Mouse (Mus musculus) lung, embryonic 15.5 days (tissue): ENCODE results near the gene Narfl. TPM values are rescaled to one million over a fixed set of nuclear protein-coding genes. Genes with fewer than 3 reads are reported as not detected.

ENCODE experiments used
- ATAC-seq: fragments of 200-750 bp; cut with Nextera tagmentation; 2 replicates; pipeline ENCODE4 v1.8.0; 2017; ENCODE audit warnings: moderate number of reproducible peaks, borderline replicate concordance; ENCODE audit not compliant: low FRiP score, low TSS enrichment; ENCODE audit errors: extremely low read depth
- H3K27ac ChIP-seq: fragments of 300-500 bp; sonication (generic); 2 replicates; pipeline ENCODE4 v1.5.1; 2015; ENCODE audit warnings: moderate library complexity, mild to moderate bottlenecking, inconsistent platforms
- H3K27me3 ChIP-seq: fragments of 300-500 bp; sonication (generic); 2 replicates; pipeline ENCODE4 v1.6.1; 2015; ENCODE audit warnings: inconsistent platforms
- H3K36me3 ChIP-seq: fragments of 300-500 bp; sonication (generic); 2 replicates; pipeline ENCODE4 v1.6.1; 2015; ENCODE audit warnings: inconsistent platforms
- H3K4me1 ChIP-seq: fragments of 300-500 bp; sonication (generic); 2 replicates; pipeline ENCODE4 v1.6.1; 2015; ENCODE audit warnings: inconsistent platforms
- H3K4me2 ChIP-seq: fragments of 300-500 bp; sonication (generic); 2 replicates; pipeline ENCODE4 v1.6.1; 2015; ENCODE audit warnings: inconsistent platforms, mild to moderate bottlenecking, moderate library complexity
- H3K4me3 ChIP-seq: fragments of 300-500 bp; sonication (generic); 2 replicates; pipeline ENCODE4 v1.5.1; 2015; ENCODE audit warnings: mild to moderate bottlenecking, inconsistent platforms
- H3K9ac ChIP-seq: fragments of 300-500 bp; sonication (generic); 2 replicates; pipeline ENCODE4 v1.6.1; 2015; ENCODE audit warnings: inconsistent platforms
- H3K9me3 ChIP-seq: fragments of 300-500 bp; sonication (generic); 2 replicates; pipeline ENCODE4 v1.6.1; 2016; ENCODE audit warnings: inconsistent platforms
- WGBS: fragments of 180-500 bp; shearing (Covaris S2); methylation state at CpG from one replicate; pipeline ENCODE4 v1.1.7; 2015; 5-methylcytosine and 5-hydroxymethylcytosine counted together
- polyA plus RNA-seq: library from polyadenylated mRNA; unstranded; fragments of >200 nt; fragmentation: Nextera tagmentation; extraction: Ambion mirVana; gene quantifications from 2 replicates; pipeline ENCODE4 v1.2.1, GENCODE M21; 2015

The Narfl gene
- polyA plus RNA-seq, 1 experiment from 2014 or later = 30.2 TPM

GRCm38 (mm10) chr17:25808789-25809605 is 35.4 kb downstream of the Narfl start, which contains the start of gene Fbxl16:
Gene Fbxl16 (plus strand): TSS chr17:25809085.
- Histone ChIP-seq H3K9ac (peak within 1 kb of the TSS; percentile 33), H3K27ac (no peak within 1 kb of the TSS), H3K4me3 (peak within 1 kb of the TSS; percentile 52), H3K4me2 (peak within 1 kb of the TSS; percentile 94), H3K4me1 (peaks cover 16% of the 10 kb centered on the region), H3K27me3 (peaks cover 54% of the 10 kb centered on the region), H3K36me3 (no peaks in the 10 kb centered on the region), H3K9me3 (no peaks in the 10 kb centered on the region)
- WGBS = under 1% methylated on average over 72 of the region's 100 CpGs
- ATAC-seq = peak; percentile 66

- Histone ChIP-seq H3K9ac (peak overlapping the region; percentile 33), H3K4me2 (peak overlapping the region; percentile 94), H3K4me3 (peak overlapping the region; percentile 52), H3K27me3 (peaks cover 54% of the 10 kb centered on the region), H3K27ac (no peak overlapping the region), H3K36me3 (no peaks in the 10 kb centered on the region), H3K4me1 (peaks cover 16% of the 10 kb centered on the region), H3K9me3 (no peaks in the 10 kb centered on the region)
- ATAC-seq = no peak
- WGBS = 7% methylated on average over 25 of the region's 25 CpGs
Measured at GRCm38 (mm10) chr17:25809606-25810340, 36.2 kb downstream of the Narfl start.

- Histone ChIP-seq H3K9ac (no peak overlapping the region), H3K4me3 (no peak overlapping the region), H3K27ac (no peak overlapping the region), H3K4me1 (peaks cover 16% of the 10 kb centered on the region), H3K27me3 (peaks cover 54% of the 10 kb centered on the region), H3K36me3 (no peaks in the 10 kb centered on the region), H3K4me2 (no peak overlapping the region), H3K9me3 (no peaks in the 10 kb centered on the region)
- 65% methylated on average over 4 of the region's 4 CpGs for WGBS
- ATAC-seq = no peak
Measured at GRCm38 (mm10) chr17:25810890-25811289, 37.3 kb downstream of the Narfl start.

GRCm38 (mm10) chr17:25813471-25813870 is 39.9 kb downstream of the Narfl start:
- Histone ChIP-seq H3K4me2 (no peak overlapping the region), H3K4me3 (no peak overlapping the region), H3K27me3 (peaks cover 58% of the 10 kb centered on the region), H3K36me3 (no peaks in the 10 kb centered on the region), H3K9me3 (no peaks in the 10 kb centered on the region), H3K27ac (no peak overlapping the region), H3K4me1 (peaks cover 16% of the 10 kb centered on the region), H3K9ac (no peak overlapping the region)
- no peak for ATAC-seq
- WGBS = 3% methylated on average over 20 of the region's 20 CpGs

GRCm38 (mm10) chr17:25817662-25818061 is 44.1 kb downstream of the Narfl start:
- Histone ChIP-seq H3K4me1 (no peaks in the 10 kb centered on the region; the same call in 1 of the 2 replicates), H3K27me3 (peaks cover 56% of the 10 kb centered on the region)

GRCm38 (mm10) chr17:25818851-25819780 is 45.5 kb downstream of the Narfl start:
- Histone ChIP-seq H3K27ac (no peak overlapping the region), H3K9ac (no peak overlapping the region), H3K4me3 (no peak overlapping the region), H3K27me3 (peaks cover 52% of the 10 kb centered on the region), H3K4me1 (peaks cover 4% of the 10 kb centered on the region), H3K4me2 (0 out of 2 replicates have a peak overlapping the region, but pooled peaks have one; percentile 10), H3K36me3 (no peaks in the 10 kb centered on the region), H3K9me3 (no peaks in the 10 kb centered on the region)
- WGBS = 9% methylated on average over 46 of the region's 46 CpGs
- no peak for ATAC-seq

More at GRCm38 (mm10) chr17:25817662-25818061, 44.1 kb downstream of the Narfl start:
- Histone ChIP-seq H3K4me2 (no peak overlapping the region), H3K9me3 (no peaks in the 10 kb centered on the region), H3K9ac (no peak overlapping the region), H3K27ac (no peak overlapping the region), H3K4me3 (no peak overlapping the region), H3K36me3 (no peaks in the 10 kb centered on the region)
- WGBS = 76% methylated on average over 11 of the region's 11 CpGs
- no peak for ATAC-seq

GRCm38 (mm10) chr17:25823452-25823851 is 49.9 kb downstream of the Narfl start, which contains the start of gene Wdr24:
Gene Wdr24 (plus strand): TSS chr17:25823627.
- no peaks in the 10 kb centered on the region for H3K9me3 ChIP-seq
- peak within 1 kb of the TSS; percentile 45; the same call in 1 of the 2 replicates for H3K27ac ChIP-seq
- H3K4me3 ChIP-seq = peak within 1 kb of the TSS; percentile 51
- H3K4me1 ChIP-seq = peaks cover 23% of the 10 kb centered on the region
- H3K9ac ChIP-seq = peak within 1 kb of the TSS; percentile 47
- peak within 1 kb of the TSS; percentile 74 for H3K4me2 ChIP-seq
- H3K27me3 ChIP-seq = peaks cover 41% of the 10 kb centered on the region
- peaks cover 19% of the 10 kb centered on the region for H3K36me3 ChIP-seq
- ATAC-seq = peak; percentile 56; the same call in 1 of the 2 replicates
- WGBS = under 1% methylated on average over 18 of the region's 18 CpGs

- Histone ChIP-seq H3K27ac (no peak overlapping the region), H3K9ac (peak overlapping the region; percentile 47), H3K4me2 (peak overlapping the region; percentile 74), H3K4me3 (peak overlapping the region; percentile 51), H3K36me3 (peaks cover 19% of the 10 kb centered on the region), H3K27me3 (peaks cover 30% of the 10 kb centered on the region), H3K4me1 (peaks cover 29% of the 10 kb centered on the region), H3K9me3 (no peaks in the 10 kb centered on the region)
- ATAC-seq = no peak
- 62% methylated on average over 16 of the region's 17 CpGs for WGBS
Measured at GRCm38 (mm10) chr17:25824362-25825142, 51.0 kb downstream of the Narfl start.

- Histone ChIP-seq H3K9ac (no peak overlapping the region), H3K4me2 (peak overlapping the region; percentile 74; the same call in 1 of the 2 replicates), H3K27me3 (peaks cover 23% of the 10 kb centered on the region), H3K27ac (no peak overlapping the region), H3K9me3 (no peaks in the 10 kb centered on the region), H3K4me1 (peaks cover 37% of the 10 kb centered on the region), H3K36me3 (peaks cover 25% of the 10 kb centered on the region), H3K4me3 (no peak overlapping the region)
- no peak for ATAC-seq
- 85% methylated on average over 6 of the region's 6 CpGs for WGBS
Measured at GRCm38 (mm10) chr17:25825311-25825710, 51.7 kb downstream of the Narfl start.

- no peak overlapping the region for H3K4me2 ChIP-seq
- H3K36me3 ChIP-seq = peaks cover 32% of the 10 kb centered on the region
- H3K27me3 ChIP-seq = peaks cover 16% of the 10 kb centered on the region; the same call in 1 of the 2 replicates
- no peak overlapping the region for H3K9ac ChIP-seq
- H3K4me3 ChIP-seq = no peak overlapping the region
- H3K9me3 ChIP-seq = no peaks in the 10 kb centered on the region
- peaks cover 44% of the 10 kb centered on the region for H3K4me1 ChIP-seq
- no peak for ATAC-seq
- no peak overlapping the region for H3K27ac ChIP-seq
- WGBS = 90% methylated on average over 27 of the region's 27 CpGs
Measured at GRCm38 (mm10) chr17:25825984-25826570, 52.5 kb downstream of the Narfl start.
